Mouse (Mus musculus) embryonic fibroblast, embryonic 13.5 days (primary cell): Measurements from ENCODE around the gene 2310033P09Rik. TPM values are rescaled to one million over a fixed set of nuclear protein-coding genes. Genes with fewer than 3 reads are reported as not detected.
"Not testable (repeated sequence)": the region's sequence is repeated elsewhere in the genome, so short reads cannot be mapped to it uniquely, and the experiment has no call there.

Source experiments
- H3K27ac ChIP-seq: 2 replicates; pipeline ENCODE4 v1.5.1; 2012; ENCODE audit warnings: low read length, control low read depth, inconsistent platforms; ENCODE audit not compliant: insufficient read depth
- H3K4me1 ChIP-seq: 2 replicates; pipeline ENCODE4 v1.6.1; 2011; ENCODE audit warnings: low read length; ENCODE audit not compliant: control insufficient read depth, insufficient read depth
- H3K4me3 ChIP-seq: 2 replicates; pipeline ENCODE4 v1.5.1; 2011; ENCODE audit warnings: mild to moderate bottlenecking, control low read depth, low read length; ENCODE audit not compliant: insufficient read depth
- CTCF ChIP-seq: IDR thresholded peaks from 2 replicates; pipeline ENCODE4 v1.5.1; 2011; ENCODE audit warnings: mild to moderate bottlenecking, control low read depth, low read length, moderate library complexity, borderline replicate concordance; ENCODE audit not compliant: insufficient read depth
- POLR2A ChIP-seq: IDR thresholded peaks from 2 replicates; pipeline ENCODE4 v1.6.1; 2011; ENCODE audit warnings: low read depth, mild to moderate bottlenecking, control low read depth, low read length, moderate library complexity
- polyA plus RNA-seq: library from polyadenylated mRNA; stranded (reverse); fragments of >200 nt; gene quantifications from 2 replicates; pipeline ENCODE4 v1.2.4, GENCODE M21; 2011; ENCODE audit warnings: low read depth; ENCODE audit not compliant: missing spikeins, insufficient read length

2310033P09Rik gene
- polyA plus RNA-seq, 1 experiment = 7.2 TPM

- Histone ChIP-seq H3K4me1 (no peaks in the 10 kb centered on the region), H3K27ac (peak within 1 kb of the TSS; percentile 55), H3K4me3 (peak within 1 kb of the TSS; percentile 61)
- TF ChIP-seq POLR2A (no peak), CTCF (no peak)
These were observed 16.1 kb upstream of the 2310033P09Rik start, which contains the start of gene Guk1 for GRCm38 (mm10) chr11:59192059-59192386. Gene Guk1, minus strand, starts transcription at chr11:59192212.

- Histone ChIP-seq H3K4me1 (no peaks in the 10 kb centered on the region), H3K27ac (no peak overlapping the region), H3K4me3 (no peak overlapping the region)
- TF ChIP-seq POLR2A = no peak
- TF ChIP-seq CTCF = no peak
These were observed 11.9 kb upstream of the 2310033P09Rik start for GRCm38 (mm10) chr11:59196230-59196629.

GRCm38 (mm10) chr11:59201216-59202002, 6.7 kb upstream of the 2310033P09Rik start:
- peak overlapping the region; percentile 91 for H3K4me3 ChIP-seq
- H3K4me1 ChIP-seq = no peaks in the 10 kb centered on the region
- 0 out of 2 replicates have a peak overlapping the region, but pooled peaks have one; percentile 27 for H3K27ac ChIP-seq
- TF ChIP-seq CTCF (no peak), POLR2A (no peak)

GRCm38 (mm10) chr11:59202081-59202995, 5.8 kb upstream of the 2310033P09Rik start, which contains the start of gene Mrpl55:
Gene Mrpl55, plus strand, starts transcription at chr11:59202486.
- no peak for TF ChIP-seq CTCF
- peak; percentile 71 for TF ChIP-seq POLR2A
- peak within 1 kb of the TSS; percentile 27; the same call in 1 of the 2 replicates for H3K27ac ChIP-seq
- H3K4me3 ChIP-seq = peak within 1 kb of the TSS; percentile 91
- H3K4me1 ChIP-seq = no peaks in the 10 kb centered on the region

- Histone ChIP-seq H3K4me1 (no peaks in the 10 kb centered on the region), H3K4me3 (peak overlapping the region; percentile 15), H3K27ac (no peak overlapping the region)
- TF ChIP-seq POLR2A (no peak), CTCF (peak; percentile 77)
These were observed 901 bp downstream of the 2310033P09Rik start for GRCm38 (mm10) chr11:59209003-59209441.

GRCm38 (mm10) chr11:59209580-59209979, 1.5 kb downstream of the 2310033P09Rik start:
- H3K27ac ChIP-seq = no peak overlapping the region

GRCm38 (mm10) chr11:59210020-59210419, 1.9 kb downstream of the 2310033P09Rik start:
- no peaks in the 10 kb centered on the region for H3K4me1 ChIP-seq
- H3K4me3 ChIP-seq = no peak overlapping the region
- TF ChIP-seq POLR2A (no peak), CTCF (no peak)
- no peak overlapping the region for H3K27ac ChIP-seq

More at GRCm38 (mm10) chr11:59209580-59209979, 1.5 kb downstream of the 2310033P09Rik start:
- TF ChIP-seq POLR2A = no peak
- Histone ChIP-seq H3K4me1 (no peaks in the 10 kb centered on the region), H3K4me3 (no peak overlapping the region)

GRCm38 (mm10) chr11:59211561-59211960, 3.4 kb downstream of the 2310033P09Rik start:
- H3K27ac ChIP-seq, H3K4me3 ChIP-seq, H3K4me1 ChIP-seq: not testable (repeated sequence)

GRCm38 (mm10) chr11:59212320-59212719, 4.2 kb downstream of the 2310033P09Rik start:
- not testable (repeated sequence) for H3K4me1 ChIP-seq, H3K4me3 ChIP-seq, H3K27ac ChIP-seq
